Mouse (Mus musculus) c-Kit-negative CD71-positive TER-119-positive erythroid progenitor cells, embryonic 14.5 days (primary cell): Measurements from ENCODE around the gene Psd.

Experiments used
- DNase-seq: peaks from one replicate; pipeline ENCODE4 v3.0.0-alpha.2; 2013; ENCODE audit warnings: low read depth, low spot score

Psd gene

DNA sequence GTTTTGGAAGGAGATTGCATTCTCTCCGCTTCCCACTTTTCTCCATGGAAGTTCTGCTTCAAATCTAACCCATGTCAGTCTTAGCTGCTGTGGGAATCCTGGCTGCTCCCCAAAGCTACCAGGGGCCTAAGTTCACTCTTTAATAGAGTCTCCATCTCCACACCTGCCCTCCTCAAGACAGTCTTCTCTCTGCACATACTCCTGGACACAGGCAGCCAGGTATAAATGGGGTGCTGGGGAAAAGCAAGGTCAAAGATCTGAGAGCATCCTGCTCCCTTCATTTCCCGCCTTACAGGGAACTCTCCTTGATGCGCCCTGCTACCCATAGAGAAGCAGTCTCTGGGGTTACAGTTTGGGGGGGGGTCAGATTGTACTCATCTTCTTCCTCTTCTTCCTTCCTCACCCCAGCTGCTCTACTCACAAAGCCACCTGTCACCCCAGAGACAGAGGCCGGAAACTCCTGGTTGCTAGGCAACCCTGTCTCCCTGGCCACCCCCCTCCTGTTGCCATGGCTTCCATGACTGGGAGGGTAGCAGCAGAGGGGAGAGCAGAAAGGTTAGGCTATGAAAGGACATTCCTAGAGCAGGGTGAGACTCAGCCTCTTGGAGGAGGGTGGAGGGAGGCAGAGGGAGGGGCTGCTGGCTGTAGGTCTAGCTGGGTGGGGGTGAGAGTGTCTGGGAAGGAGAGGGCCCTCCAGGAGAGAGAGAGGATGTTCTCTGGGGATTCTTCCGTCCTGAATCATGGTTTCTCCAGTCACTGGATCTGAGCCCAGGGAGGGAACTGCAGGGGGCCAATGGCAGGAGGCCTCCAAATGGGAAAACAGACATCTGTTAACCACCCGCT lies 5.6 kb downstream of the Psd start:
- DNase-seq: no peak

GRCm38 (mm10) chr19:46320076-46320785 lies 6.7 kb downstream of the Psd start:
- DNase-seq: no peak

DNA sequence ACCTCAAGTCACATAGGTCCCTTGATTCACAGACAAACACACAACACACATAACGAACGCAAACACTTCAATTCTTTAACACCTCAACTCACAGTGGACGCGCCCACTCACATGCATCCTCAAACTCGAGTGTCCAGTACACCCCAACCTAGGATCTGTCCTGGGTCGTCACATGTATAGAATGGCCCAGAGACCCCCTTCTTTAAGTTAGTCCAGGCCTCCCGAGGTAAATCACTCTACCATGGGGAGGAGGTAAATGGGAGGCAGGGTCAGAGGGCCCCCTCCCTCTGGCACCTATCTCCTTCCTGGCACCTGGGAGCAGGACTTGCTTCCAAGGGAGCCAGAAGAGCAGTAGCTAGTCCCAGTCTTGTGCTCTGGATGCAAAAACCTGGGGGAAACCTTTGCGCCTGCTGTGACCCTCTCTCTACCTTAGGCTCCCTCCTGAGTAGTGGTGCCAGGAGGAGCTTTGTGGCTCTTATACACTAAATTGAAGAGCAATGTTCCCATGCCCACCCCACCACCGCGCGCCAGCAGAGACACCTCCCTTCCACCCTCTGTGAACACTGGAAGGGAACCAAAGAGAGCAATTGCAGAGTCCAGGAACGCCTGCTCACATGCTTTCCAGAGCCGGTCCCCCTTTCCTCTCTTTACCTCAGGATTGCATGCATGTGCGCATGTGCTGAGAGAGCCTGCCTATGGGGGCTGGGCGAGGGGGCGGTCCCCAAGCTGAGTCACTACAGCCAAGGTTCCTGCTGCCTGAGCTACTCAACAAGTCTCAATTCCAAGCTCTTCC lies 8.2 kb downstream of the Psd start:
- no peak for DNase-seq

DNA sequence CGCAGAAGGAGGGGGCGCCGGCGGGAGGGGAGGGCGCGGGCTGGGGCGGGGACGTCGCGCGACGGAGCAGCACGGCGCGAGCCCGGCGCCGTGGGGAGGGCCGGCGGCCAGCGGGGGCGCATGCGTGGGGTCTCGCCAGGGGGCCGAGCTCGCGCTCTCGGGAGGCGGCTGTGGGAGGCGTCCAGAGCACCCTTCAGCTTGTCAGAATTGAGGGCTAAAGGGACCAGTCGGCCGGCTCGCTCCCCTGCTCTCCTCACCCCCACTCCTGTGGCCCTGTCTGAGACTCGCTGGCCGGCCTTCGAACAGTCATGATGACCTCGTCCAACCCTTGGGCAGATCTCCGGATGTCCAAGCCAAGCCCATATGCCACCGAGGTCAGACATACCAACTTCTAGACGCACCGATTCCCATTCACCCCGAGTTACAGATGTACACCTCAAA lies 8.9 kb downstream of the Psd start:
- DNase-seq: no peak

DNA sequence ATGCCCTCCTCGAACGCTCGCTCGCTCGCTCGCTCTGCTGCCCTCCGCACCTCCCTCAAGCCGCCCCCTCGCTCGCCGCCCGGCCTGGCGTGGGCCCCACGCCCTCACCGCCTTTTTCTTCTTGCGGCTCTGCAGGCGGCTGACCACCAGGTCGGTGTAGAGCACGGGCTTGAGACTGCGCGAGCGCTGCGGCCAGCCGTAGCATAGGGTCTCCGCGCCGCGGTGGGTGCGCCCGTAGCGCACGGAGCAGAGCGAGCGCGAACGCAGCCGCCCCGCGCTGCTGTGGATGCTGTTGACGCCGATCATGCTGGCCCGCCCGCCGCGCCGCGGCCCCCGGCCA lies 9.4 kb downstream of the Psd start:
- no peak for DNase-seq

GRCm38 (mm10) chr19:46316846-46317545 lies 10.0 kb downstream of the Psd start:
- no peak for DNase-seq

DNA sequence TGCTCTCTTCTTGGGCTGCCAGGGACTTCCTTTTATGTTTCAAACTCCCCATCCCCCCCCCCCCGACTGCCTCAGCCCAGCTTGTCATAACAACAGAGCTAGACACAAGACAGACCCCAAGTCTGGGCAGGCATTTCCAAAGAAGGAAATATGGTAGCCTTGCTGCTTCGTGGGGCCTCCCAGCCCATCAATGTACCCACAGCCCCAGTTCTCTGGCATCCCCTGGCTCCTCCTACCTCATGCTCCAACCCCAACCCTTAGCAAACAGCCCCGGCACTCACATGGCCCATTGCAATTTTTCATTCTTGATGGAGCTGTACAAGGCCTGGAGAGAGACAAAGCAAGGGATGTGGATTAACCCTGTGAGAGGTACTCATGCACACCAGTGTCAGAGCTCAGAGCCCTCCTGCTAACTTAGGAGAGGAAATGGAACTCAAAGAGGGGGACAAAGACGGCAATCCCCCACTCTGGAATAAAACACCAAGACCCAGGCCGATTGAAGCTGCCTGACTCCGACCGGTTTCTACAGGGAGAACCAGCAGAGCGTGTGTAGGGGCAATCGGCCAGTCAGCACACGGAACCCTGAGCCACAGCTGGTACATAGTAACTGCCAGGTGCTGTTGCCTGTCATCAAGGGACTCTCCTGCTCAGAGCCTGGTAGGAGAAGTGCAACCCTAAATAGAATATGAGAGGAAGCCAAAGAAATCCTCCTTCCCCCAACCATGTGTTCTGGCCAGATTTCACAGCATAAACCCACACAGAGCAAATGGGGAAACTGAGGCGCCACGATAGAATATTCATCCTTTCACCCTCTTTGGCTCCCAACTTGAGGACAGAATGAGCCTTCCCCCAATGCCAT lies 11.0 kb downstream of the Psd start:
- no peak for DNase-seq

DNA sequence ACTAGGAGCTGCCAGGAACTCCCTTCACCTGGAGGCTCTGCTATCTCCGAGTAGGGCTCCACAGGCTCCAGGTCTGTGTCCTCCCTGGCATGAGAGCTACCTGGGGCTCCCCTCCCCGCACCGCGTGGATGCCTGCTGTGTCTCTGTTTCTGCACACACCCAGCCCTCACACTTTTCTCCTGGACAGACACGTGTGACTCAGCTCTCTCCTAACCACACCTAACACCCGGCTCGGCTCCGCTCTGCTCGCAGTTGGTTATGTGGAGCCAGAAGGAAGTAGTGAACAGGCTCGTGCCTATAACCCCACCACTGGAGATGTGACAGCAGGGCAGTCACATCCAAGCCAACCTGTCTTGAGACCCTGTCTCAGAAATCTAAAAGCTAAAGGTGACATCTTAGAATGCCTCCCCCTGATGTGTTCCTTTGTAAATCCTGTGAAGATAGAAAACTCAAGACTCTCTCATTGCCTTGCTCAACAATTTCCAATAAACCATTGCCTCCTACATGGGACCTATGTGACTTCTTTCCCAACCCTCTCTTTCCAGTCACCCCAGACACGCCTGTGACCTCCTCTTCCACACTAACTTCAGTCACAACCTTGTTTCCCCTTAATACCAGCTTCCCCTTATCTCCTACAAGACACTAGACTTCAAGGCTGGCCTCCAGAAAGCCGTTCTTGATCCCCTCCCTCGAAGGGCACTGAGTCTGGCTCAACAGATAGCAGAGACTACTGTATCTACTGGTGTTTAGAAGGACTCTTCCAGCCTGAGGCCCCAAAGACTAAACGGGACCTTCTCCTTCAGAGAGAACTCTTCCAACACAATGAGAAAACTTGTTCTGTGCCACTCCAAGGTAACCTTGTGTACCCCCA lies 11.8 kb downstream of the Psd start:
- DNase-seq: peak; percentile 71

DNA sequence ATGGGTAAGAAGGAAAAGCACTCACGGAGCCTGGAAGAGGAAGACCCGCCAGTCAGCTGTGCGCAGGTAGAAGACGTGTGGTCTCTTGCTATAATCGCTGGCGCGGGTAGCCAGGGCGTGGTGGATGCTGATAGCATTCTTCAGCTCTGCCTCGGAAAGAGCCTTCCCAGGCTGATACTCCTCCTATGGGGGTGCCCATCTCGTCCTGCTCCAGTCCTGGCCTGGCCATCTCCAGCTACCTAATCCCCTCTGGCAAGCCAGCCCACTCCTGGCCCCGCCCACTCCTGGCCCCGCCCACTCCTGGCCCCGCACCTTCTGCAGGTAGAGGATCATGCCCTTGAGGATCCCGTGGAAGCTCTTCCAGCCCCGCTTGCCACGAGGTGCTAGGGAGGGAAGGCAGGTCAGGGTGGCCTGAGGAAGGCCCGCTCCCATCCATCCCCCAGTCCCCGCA lies 12.8 kb downstream of the Psd start:
- peak; percentile 53 for DNase-seq

GRCm38 (mm10) chr19:46313591-46313990 lies 13.4 kb downstream of the Psd start:
- no peak for DNase-seq

DNA sequence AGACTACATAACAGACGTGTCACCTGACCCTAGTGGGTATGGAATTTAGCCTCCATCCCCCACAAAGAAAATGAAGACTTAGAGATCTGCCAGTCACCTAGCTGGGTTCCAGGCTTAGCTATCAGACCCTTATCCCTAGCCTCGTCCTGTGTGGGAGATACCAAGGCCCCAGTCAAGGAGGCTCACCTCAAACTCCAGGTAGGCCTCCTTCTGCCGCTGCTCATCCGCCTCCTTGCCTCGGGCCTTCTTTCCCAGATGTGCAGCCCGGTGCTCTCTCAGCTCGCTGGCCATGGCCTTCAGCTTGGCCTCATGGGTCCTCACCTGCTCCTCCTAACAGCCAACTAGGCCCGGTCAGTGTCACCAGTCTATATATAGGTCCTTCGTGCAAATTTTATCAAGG lies 13.8 kb downstream of the Psd start:
- DNase-seq: no peak

DNA sequence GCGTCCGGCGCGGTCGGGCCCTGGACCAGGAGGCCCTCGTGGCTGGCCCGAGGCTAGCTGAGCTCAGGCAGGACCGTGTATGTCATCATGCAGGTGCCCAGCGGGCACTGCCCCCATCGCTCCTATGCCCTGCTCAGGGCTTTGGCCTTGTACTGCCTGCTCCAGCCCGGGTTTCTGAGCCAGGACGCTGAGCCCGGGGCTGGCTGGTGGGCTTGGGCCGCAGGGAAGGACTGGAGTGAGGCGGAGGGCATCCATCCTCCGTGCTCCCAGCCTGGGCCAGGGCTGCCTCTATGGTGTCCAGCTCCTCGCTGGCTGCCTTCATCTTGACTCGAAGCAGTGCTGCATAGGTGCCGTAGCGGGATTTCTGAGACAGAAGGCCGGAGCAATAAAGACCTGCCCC lies 14.4 kb downstream of the Psd start:
- no peak for DNase-seq

DNA sequence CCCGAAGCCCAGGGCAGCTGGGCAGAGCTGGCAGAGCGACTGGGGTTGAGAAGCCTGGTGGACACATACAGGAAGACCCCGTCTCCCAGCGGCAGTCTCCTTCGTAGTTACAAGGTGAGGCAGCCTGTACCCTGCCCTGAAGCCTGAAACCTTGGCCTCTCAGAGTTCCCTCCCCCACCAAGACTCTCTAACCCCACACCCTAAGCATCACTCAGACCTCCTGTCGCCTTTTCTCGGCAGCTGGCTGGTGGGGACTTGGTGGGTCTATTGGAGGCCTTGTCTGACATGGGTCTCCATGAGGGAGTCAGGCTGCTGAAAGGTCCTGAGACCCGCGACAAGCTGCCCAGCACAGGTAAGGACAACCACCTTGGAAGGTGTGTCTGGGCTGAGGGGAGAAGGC lies 15.6 kb downstream of the Psd start:
- no peak for DNase-seq

- no peak for DNase-seq
Observed at GRCm38 (mm10) chr19:46310312-46310865, 16.6 kb downstream of the Psd start.

DNA sequence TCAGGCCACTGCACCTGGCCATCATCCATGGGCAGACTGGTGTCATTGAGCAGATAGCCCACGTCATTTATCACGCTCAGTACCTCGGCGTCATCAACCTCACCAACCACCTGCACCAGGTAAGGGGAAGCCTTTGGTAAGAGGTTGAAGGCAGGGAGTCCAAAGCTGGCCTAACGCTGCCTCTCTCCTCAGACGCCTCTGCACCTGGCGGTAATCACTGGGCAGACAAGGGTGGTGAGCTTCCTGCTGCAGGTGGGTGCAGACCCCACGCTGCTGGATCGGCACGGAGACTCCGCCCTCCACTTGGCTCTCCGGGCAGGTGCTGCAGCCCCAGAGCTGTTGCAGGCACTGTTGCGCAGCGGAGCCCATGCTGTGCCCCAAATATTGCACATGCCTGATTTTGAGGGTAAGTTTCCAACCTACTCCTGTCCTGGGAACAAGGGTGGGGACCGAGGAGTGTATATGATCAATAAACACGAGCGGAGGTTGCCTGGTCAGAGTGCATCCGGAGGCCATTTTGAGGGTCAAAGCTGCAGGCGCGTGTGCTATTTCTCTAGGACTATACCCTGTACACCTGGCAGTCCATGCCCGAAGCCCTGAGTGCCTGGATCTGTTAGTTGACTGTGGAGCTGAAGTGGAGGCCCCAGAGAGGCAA lies 17.2 kb downstream of the Psd start:
- DNase-seq: no peak

DNA sequence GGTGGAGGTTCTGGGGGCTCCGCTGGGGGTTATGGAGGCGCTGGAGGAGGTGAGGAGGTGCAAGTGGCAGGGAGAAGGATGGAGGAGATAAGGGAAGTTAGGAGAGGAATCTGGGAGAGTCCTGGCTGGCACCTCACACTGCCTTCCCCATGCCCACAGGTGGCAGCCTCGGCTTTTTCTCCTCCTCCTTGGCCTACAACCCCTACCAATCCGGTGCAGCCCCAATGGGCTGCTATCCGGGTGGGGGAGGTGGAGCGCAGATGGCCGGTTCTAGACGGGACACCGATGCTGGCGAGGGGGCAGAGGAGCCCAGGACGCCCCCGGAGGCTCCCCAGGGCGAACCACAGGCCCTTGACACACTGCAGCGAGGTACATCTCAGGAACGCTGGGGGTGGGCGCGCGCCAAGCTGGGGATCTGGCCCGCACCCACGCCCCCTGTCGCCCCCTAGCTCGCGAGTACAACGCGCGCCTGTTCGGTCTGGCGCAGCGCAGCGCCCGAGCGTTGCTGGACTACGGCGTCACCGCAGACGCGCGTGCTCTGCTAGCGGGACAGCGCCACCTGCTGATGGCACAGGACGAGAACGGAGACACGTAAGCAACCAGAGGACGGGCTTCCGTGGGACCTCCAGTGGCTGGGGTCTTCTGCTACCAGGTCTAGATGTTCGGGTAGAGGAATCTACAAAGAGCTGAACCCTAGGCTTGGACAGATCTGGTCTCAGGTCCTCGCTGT lies 18.1 kb downstream of the Psd start:
- DNase-seq: peak; percentile 65

DNA sequence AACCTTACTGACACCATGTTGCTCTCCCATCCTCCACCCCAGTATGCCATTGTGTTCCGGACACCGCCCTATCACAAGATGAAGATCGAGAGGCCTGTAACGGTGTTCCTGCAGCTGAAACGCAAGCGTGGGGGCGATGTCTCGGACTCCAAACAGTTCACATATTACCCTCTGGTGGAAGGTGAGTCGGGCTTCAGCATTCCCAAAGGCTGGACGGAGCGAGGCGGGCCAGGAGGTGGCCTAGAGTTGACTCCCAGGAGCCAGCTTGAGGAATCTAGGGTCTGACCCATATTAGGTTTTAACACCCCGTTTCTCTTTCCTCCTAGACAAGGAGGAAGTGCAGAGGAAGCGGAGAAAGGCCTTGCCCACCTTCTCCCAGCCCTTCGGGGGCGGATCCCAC lies 18.7 kb downstream of the Psd start:
- no peak for DNase-seq

GRCm38 (mm10) chr19:46307781-46308180 lies 19.2 kb downstream of the Psd start:
- no peak for DNase-seq
